8 mouse cellular contexts compared by ENCODE assay signal in the genomic region with DNA sequence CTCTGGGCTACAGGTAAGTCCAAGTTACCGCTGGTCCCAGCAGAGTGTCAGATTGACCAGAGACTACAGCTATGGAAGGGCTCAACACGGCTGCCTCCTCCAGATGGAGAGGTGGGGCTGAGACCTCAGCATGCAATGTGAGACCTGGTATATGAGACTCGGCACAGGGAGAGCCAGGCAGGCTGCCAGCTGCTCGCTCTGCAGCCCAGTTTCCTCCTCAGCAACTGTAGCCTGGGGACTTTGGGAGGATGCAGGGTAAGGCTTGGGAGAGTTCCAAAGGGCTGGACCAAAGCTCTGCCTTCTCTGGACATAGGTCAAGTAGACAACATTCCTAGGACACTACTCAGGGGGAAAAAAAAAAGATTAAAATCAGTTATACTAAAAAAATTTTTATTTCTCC. TPM values are rescaled to one million over a fixed set of nuclear protein-coding genes. Genes with fewer than 3 reads are reported as not detected.
DNase-seq lines count a peak whose midpoint lies in the region; ATAC-seq lines count a peak whose summit lies in the region.
"Had no signal": no experiment of that assay in that cellular context is flagged by ENCODE, and none has a peak within 500 bp of the region (broad histone marks: within the 10 kb centered on the region; RNA-seq: fewer than 3 reads in every experiment).

No protein-coding gene starts in this region.

- H3K36me3 ChIP-seq in heart, embryonic 12.5 days: peaks cover 27% of the 10 kb centered on the region

- 0 out of 2 replicates have a peak overlapping the region, but pooled peaks have one; percentile 2 for H3K4me2 ChIP-seq in heart, embryonic 12.5 days

- no peak overlapping the region for H3K4me3 ChIP-seq in heart, embryonic 12.5 days

- H3K27me3 ChIP-seq in heart, embryonic 12.5 days (replicated peaks): no peaks in the 10 kb centered on the region

- H3K4me1 ChIP-seq in heart, embryonic 12.5 days (replicated peaks): peaks cover 65% of the 10 kb centered on the region

- ATAC-seq in heart, embryonic 12.5 days (ENCODE audit: insufficient number of reproducible peaks, low FRiP score): 0 out of 2 replicates have a peak, but pooled peaks have one; percentile 37
- no peak for ATAC-seq in erythroid progenitor cell, adult 5-6 weeks (replicated peaks; ENCODE audit: low FRiP score, poor library complexity, severe bottlenecking)

- WGBS in heart, embryonic 12.5 days: 46% methylated on average over 4 of the region's 4 CpGs

- H3K27ac ChIP-seq in heart, embryonic 12.5 days (ENCODE audit: poor library complexity, severe bottlenecking): peak overlapping the region; percentile 37
- H3K27ac ChIP-seq: liver, embryonic 14.5 days had no signal

- H3K9ac ChIP-seq in heart, embryonic 12.5 days: no peak overlapping the region
- H3K9ac ChIP-seq: liver, embryonic 14.5 days had no signal

- DNase-seq in right cerebral cortex, postnatal 10 days (ENCODE audit: low spot score in 2 of 2): peak; percentile 57 to 71
- DNase-seq in right cerebral cortex, postnatal 25 days: no peak
- peak; percentile 82 for DNase-seq in cerebellum, adult 8-10 months
- peak; percentile 84 to 89 for DNase-seq in kidney, postnatal 4 days
- DNase-seq in urinary bladder, adult 2 months (ENCODE audit: low spot score): peak; percentile 38

- H3K9me3 ChIP-seq in heart, embryonic 12.5 days (replicated peaks): no peaks in the 10 kb centered on the region

RNA-seq across cellular contexts. Expression of a gene that starts 15.6 kb away (rescaled TPM):
- 6.5 and 7.3 TPM in 2 replicates for polyA plus RNA-seq in heart, embryonic 12.5 days (2016; fragmentation: Nextera tagmentation; extraction: Ambion mirVana)
- 22.9 and 26.2 TPM in 2 replicates for polyA plus RNA-seq in urinary bladder, adult 2 months (2012; rRNA removed)
- 0.72 TPM in 1 of 2 replicates, not detected in the other for total RNA-seq in erythroid progenitor cell, adult 5-6 weeks (2015; ENCODE audit: low replicate concordance)
- not detected in 2 replicates for total RNA-seq in erythroid progenitor cell, adult 5-6 weeks (2017; ENCODE audit: low replicate concordance)

RNA-seq across cellular contexts. Expression of a gene that starts 23.8 kb away (rescaled TPM):
- polyA plus RNA-seq in heart, embryonic 12.5 days (2016; fragmentation: Nextera tagmentation; extraction: Ambion mirVana): 49.3 and 51.1 TPM in 2 replicates
- polyA plus RNA-seq in urinary bladder, adult 2 months (2012; rRNA removed): 32.8 and 41.0 TPM in 2 replicates
- 64.9 and 72.5 TPM in 2 replicates for total RNA-seq in erythroid progenitor cell, adult 5-6 weeks (2015; ENCODE audit: low replicate concordance)
- 55.1 and 71.9 TPM in 2 replicates for total RNA-seq in erythroid progenitor cell, adult 5-6 weeks (2017; ENCODE audit: low replicate concordance)

RNA-seq across cellular contexts. Expression of a gene that starts 27.4 kb away (rescaled TPM):
- polyA plus RNA-seq in heart, embryonic 12.5 days (2016; fragmentation: Nextera tagmentation; extraction: Ambion mirVana): 111 and 118 TPM in 2 replicates
- polyA plus RNA-seq in urinary bladder, adult 2 months (2012; rRNA removed): 87.5 and 102 TPM in 2 replicates
- 25.9 and 71.7 TPM in 2 replicates for total RNA-seq in erythroid progenitor cell, adult 5-6 weeks (2015; ENCODE audit: low replicate concordance)
- 43.9 and 168 TPM in 2 replicates for total RNA-seq in erythroid progenitor cell, adult 5-6 weeks (2017; ENCODE audit: low replicate concordance)

RNA-seq across cellular contexts. Expression of a gene that starts 45.8 kb away (rescaled TPM):
- not detected in 2 replicates for polyA plus RNA-seq in heart, embryonic 12.5 days (2016; fragmentation: Nextera tagmentation; extraction: Ambion mirVana)
- 0.12 and 0.21 TPM in 2 replicates for polyA plus RNA-seq in urinary bladder, adult 2 months (2012; rRNA removed)
- total RNA-seq in erythroid progenitor cell, adult 5-6 weeks (2015; ENCODE audit: low replicate concordance): not detected in 2 replicates
- total RNA-seq in erythroid progenitor cell, adult 5-6 weeks (2017; ENCODE audit: low replicate concordance): not detected in 2 replicates

RNA-seq across cellular contexts. Expression of a gene that starts 46.2 kb away (rescaled TPM):
- polyA plus RNA-seq in heart, embryonic 12.5 days (2016; fragmentation: Nextera tagmentation; extraction: Ambion mirVana): 1.5 and 1.9 TPM in 2 replicates
- 0.69 and 0.87 TPM in 2 replicates for polyA plus RNA-seq in urinary bladder, adult 2 months (2012; rRNA removed)
- total RNA-seq in erythroid progenitor cell, adult 5-6 weeks (2015; ENCODE audit: low replicate concordance): 3.8 and 4.7 TPM in 2 replicates
- total RNA-seq in erythroid progenitor cell, adult 5-6 weeks (2017; ENCODE audit: low replicate concordance): 8.2 and 9.4 TPM in 2 replicates
